Mouse (Mus musculus): ENCODE data around the gene Nfic.
"Not testable (repeated sequence)": the region's sequence is repeated elsewhere in the genome, so short reads cannot be mapped to it uniquely, and the experiment has no call there.

Nfic gene

DNA sequence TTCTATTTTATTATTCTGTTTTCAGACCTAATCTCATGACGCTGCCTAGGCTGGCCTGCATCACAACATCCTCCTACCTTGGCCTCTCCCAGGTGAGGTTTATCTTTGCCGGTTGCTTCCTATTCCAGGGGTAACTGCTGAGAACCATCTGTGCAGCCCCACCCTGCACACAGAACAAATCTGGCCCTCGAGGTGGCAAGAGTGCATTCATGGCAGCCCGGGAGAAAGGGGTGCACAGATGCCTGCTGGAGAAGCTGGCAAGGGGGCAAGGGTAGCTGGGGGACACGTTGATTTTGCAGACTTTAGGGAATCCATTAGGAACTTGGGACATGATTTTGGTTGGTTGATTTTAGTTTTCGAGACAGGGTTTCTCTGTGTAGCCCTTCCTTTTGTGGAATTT is 2.8 kb upstream of the Nfic start:
- DNase-seq, result peak; percentile 9

DNA sequence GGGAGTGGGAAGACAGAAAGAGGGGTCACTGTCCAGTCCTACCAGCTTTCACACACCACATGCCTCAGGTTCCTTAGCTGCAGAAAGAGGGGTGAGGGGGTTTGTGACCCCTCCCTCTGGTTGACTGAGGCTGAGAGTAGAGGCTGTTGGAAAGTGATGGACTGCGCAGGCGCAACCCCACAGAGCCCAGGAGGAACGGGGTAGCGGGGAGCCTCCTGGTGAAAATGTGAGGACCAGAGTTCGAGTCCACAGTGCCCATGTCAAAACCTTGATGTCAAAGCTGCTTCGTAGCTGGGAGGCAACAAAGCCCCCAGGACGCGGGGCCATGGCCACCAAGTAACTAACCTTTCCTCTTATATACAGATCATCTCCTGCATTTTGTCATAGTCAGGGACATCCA is 2.2 kb upstream of the Nfic start:
- DNase-seq, result peak; percentile 4

DNA sequence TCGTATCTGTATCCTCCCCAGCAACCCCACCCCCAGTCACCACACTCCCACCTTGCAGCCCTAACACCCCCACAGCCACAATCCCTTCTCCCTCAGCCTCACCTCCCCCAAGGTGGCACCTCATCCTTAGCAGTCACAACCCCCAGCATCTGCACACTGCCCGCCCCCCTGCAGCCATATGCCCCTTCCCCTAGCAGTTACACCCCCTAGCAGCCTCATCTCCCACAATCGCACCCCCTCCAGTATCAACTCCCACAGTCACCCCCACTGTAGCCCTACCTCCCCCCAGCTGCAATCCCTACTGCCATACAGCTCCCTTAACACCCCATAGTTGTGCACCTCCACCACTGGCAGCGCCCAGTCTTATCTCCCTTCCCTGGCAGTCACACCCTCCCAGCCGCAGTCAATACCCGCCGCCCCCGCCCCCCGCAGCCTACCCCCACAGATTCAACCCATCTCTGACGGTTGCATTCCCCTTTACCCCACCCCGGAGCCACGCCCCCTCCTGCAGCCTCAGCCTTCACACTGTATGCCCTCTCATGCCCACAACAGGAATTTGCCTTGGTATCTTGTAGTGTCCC is 1.6 kb upstream of the Nfic start:
- DNase-seq, result peak; percentile 7

DNA sequence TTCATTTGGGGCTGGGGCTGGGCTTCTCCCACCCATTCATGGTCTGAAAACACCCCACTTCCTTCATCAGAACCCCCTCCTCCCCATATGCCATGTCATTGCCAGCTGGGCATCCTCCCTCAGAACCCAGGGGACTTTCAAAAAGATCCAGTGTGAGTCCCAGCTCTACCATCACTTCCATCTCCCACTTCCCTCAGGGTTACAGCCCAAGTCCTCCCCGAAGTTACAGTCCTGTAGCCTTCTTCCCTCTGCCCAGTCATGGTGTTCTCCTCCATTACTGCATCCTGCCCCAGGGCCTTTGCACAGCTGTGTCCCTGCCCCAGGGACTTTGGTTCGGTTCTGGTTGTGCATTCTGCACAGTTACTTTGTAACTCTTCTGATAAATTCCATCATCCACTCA is 1.3 kb downstream of the Nfic start:
- no peak for DNase-seq

DNA sequence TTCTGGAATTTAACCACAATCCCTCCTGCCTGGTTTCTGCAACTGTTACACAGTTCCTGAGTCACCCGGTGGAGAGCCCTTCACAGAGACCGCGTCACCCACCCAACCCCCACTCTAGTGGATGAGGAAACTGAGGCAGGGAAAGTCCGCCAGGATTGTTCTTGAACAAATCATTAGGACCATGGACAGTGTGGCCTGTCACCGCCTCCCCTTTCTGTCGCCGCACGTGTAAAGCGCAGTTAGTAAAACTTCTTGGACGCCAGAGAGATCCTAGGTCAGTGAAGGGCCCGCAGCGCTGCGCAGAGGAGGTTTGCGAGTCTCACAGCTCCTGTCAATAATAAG is 2.5 kb downstream of the Nfic start:
- DNase-seq, result peak; percentile 2

DNA sequence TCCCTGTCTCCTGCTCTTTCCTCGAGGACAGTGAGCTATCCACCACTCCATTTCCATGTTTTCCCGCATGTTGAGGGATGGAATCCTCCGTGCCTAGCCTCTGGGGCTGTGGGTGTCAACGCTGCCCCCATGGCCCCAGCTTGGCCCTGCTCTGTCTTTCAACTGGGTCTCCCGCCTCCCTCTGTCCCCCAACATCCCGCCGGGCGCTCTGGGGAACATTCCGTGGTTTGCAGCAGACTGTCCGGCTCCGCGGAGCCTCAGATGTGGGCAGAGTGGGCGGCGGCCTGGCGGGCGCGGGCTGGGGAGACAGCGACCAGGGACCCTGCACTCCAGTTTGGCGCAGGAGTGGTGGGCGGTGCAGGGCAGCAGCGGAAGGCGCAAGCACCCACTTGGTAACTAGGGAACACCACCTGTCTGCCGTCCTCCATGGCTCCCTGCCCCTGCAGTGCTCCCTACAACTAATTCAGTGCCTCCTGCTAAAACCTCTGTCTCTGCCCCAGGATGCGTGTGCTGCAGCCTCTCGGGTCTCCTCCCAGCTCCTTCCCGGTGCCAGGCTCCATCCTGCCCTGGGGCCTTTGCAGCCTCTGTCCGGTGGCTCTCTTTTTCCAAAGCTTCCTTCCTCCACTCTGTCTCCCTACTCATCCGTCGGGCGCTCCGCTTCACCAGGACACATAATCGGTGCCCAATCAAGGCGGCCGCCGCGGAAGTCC is 3.0 kb downstream of the Nfic start:
- peak; percentile 4 for DNase-seq

DNA sequence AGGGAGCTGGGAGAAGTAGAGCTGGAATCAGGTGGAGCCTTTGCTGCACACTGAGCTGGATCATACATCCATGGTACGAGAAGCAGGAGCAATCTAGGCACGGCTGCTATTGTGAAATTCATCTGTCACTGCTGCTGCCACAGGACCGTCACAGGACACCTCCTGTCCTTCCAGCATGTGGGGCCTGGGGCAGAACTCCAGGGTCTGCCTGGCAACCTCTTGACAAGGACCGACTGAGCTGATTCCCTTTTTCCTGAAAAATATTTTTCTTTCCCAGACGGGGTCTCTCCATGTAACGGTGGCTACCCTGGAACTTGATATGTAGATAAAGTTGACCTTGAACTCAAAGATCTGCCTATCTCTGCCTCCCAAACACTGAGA is 4.1 kb downstream of the Nfic start:
- no peak for DNase-seq

DNA sequence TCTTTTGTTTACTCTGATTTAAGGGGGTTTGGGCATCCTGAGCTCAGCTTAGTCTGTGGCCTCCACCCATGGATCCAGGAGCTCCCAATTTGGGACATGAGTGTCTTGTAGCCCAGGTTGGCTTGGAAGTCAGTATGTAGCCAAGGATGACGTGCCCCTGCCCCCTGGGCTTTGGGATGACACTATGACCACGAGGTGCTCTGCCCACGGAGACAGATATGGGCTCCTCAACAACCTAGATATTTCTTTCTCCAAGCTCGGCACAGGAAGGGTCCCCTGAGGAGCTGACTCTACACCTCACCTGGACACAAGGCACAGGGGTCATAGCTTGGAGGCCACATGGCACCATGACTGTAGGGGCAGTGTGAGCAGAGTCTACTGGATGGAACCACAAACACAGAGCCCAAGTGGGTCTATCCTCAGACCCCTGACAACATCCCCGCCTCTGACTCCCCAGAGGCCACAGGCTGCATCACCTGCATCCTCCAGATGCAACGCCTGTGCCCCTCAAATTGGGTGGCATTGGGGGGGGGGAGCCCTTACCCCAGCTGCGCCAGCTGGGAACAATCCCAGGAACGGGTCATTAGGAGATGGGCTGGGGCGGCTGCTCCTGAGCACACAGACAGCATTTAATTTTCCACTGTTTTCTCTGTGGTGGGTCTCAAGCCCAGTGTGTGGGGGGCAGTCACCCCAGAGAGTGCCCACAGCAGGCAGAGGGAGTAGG is 4.6 kb downstream of the Nfic start:
- DNase-seq, result no peak

DNA sequence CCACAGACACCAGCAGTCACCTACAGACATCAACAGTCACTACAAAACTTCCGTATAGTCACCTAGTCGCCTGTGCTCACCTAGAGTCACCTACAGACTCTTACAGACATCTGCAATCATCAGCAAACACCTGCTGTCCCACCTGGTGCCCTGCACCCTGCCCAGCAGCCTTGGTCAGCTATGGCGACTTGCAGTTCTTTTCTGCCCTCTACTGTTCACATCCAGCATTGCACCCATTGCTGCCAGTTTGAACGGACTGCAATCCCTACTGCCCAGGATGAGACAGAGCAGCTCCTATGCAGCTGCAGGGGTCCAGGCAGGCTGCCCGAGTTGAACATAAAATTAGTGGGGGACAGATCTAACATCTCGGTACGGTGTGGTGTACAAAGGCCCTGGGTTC is 5.3 kb downstream of the Nfic start:
- peak; percentile 81 for DNase-seq

DNA sequence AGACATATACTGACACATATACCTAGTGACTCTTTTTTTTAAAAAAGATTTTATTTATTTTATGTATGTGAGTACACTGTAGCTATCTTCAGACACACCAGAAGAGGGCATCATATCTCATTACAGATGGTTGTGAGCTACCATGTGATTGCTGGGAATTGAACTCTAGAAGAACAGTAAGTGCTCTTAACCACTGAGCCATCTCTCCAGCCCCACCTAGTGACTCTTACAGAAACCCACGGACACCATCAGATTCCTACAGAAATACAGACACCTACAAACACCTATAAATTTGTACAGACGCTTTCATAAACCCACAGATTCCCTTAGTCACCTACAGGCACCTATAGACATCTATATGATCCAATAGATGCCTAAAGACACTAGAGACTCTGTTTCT is 9.9 kb downstream of the Nfic start:
- DNase-seq, result not testable (repeated sequence)

DNA sequence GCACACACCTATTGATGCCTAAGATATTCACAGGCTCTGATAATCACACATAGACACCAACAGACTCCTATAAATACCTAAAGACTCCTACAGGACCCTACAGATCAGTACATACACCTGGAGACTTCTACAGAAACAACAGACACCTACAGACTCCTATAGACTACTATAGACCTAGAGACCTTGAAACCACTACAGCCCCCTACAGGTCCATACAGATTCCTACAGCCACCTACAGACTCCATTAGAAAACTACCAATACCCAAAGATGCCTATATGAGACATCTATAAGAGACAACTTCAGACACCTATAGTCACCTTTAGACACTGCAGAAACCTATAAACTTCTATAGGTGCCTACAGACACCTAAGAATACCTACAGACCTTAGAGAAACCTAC is 14.4 kb downstream of the Nfic start:
- no peak for DNase-seq

DNA sequence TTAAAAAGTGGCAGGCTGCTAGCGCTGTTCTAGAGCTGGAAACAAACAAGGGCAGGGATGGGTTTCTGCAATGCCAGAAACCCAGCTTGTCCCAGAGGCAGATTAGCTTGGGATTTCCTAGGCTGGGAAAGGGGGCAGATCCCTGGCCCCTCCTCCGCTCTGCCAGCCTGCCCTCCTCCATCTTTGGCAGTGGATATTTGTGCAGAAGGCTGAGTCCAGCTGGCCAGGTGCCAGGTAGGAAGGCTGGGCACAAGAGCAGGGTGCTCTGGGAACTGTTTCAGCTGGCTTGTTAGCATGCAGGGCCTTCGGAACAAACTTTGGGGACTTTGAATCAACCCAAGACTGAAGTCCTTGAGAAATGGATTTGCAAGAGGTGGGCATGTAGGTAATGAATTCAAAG is 20.0 kb downstream of the Nfic start:
- DNase-seq, result peak; percentile 75

DNA sequence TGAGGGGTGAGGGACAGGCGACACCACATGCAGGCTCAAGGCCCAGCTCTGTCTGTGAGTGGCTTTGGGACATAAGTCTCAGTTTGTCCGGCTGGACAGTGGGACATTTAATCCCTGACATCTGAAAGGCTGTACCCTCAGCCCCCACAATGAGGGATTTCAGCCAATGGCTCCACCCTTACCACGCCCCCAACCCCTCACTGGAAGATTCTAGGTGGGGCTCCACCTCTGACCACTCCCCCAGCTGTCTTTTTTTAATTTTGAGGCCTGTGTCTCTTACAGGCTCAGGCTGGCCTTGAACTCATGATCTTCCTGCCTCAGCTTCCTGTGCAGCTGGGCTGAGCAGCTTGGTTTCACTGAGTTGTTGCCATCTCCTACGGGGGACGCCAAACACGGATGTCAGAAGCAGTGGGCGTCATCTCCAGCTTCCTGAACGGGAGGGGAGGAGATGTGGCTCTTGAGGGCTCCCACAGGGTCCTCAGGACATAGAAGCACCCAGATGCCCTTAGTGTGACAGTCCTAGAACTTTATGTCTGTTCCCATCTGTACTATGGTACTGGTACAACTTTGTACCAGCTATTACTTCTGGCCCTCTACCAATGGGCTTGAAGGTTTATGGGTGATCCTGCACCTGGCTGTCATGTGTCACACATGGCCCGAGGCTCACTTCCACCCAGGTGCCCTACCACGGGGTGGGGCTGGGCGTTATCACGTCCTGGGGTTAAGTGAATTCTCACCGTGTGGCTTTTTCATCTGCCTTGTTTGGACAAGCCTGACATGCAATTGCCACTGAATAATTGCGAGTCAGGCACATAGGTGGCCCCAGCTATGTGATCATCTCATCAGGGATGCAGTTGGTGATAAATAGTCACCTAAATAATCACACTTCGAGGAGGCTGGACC is 20.8 kb downstream of the Nfic start:
- DNase-seq, result peak; percentile 2

DNA sequence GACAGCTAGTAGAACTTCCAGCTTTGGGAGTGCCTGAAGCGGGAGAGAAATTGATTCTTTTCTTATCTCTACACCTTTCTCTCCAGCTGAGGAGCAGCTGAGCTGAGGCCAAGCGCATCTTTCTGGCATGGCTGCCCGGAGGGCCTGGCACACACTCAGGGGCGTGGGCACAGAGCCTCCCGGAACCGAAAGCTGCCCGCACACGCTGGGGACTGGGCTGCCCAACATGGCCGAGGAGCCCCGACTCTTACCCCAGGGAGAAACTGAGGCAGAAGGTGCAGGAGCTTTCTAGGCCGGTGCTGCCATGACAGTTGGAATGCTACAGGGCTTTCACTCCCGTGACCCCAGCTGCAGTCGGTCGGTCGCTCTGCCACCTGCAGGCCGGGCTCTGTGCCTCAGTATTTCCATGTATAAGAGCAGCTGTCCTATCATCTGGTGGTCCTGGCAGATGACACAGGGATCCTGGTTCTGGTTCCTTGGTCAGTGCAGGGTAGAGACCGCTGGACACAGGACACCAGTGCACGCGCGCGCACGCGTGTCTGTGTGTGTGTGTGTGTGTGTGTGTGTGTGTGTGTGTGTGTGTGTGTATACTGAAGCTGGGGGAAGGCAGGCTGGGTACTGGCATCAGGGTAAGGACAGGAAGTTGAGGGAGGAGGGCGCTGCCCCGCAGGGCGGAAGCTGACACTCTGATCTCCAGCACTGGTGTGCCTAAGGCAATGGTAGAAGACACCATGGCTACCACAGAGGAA is 21.7 kb downstream of the Nfic start:
- peak; percentile 17 for DNase-seq

DNA sequence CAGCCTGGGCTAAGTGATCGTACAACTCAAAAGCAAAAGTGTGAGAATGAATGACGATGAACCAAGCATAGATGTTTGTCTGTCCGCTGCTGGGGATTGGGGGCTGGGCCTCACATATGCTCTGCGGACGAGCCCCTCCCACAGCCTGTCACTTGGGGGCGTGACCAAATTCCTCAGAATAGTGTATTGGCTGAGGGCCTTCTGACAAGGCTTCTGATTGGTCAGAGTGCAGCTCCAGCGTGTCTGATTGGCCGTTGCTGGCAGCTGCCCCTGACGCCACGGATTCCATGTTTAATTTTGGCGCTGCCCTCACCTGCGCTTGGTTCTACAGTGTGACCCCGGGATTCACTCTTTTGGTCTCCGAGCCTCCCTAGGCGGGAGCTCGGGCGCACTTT is 22.6 kb downstream of the Nfic start:
- peak; percentile 84 for DNase-seq

DNA sequence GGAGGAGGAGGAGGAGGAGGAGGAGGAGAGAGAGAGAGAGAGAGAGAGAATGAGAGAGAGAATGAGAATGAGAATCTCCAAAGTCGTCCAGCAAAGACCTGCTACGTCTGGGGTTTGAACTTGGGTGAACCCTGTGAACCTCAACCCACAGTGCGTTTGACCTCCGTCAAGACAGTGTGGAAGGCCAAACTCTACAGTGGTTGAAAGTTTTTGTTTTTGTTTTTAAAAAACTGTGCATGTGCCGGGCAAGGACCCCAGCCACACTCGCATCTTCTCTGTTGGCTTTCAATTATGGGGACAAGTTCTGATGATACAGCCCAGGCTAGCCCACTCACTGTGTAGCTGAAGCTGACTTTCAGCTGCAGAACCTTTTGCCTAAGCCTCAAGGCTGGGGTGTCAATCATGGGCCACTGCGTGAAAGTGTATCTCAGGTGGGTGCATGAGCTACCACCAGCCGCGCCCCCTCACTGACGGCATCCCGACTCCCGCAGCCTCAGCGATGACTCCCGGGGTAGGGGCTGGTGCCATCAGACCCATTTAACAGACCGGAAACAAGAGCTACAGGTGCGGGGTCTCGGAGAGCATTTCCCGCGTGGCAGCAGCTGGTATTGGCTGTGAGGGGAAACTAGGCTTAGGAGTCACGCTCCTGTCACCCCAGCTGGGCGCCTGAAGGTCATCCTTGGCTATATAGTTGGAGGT is 23.1 kb downstream of the Nfic start:
- DNase-seq, result no peak

DNA sequence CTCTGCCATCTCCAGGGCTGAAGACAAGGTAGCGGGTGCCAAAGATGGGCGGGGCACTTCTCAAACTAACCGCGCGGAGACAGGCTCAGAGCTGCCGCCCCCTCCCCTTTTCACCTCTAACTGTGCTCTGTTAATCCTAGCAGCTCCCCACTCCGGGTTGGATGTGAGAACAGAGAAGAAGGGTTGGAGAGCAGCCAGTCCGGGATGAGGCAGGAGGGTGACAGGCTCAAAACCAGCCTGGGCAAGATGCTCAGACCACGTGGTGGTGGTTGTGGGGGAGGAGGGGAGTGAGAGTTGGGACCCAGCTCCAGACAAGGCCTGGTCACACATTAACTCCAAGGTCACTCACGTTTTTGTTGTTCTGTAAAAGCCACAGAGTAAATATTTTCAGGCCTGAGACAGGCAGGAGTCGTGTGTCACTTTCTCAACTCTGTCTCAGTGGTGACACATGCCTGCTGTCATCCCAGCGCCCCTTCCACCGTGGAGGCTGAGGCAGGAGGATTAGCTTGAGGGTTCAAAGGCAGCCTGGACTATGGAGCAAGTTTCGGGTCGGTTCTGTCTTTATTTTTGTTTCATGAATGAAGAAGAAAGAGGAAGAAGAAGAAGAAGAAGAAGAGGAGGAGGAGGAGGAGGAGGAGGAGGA is 23.8 kb downstream of the Nfic start:
- DNase-seq, result peak; percentile 50

DNA sequence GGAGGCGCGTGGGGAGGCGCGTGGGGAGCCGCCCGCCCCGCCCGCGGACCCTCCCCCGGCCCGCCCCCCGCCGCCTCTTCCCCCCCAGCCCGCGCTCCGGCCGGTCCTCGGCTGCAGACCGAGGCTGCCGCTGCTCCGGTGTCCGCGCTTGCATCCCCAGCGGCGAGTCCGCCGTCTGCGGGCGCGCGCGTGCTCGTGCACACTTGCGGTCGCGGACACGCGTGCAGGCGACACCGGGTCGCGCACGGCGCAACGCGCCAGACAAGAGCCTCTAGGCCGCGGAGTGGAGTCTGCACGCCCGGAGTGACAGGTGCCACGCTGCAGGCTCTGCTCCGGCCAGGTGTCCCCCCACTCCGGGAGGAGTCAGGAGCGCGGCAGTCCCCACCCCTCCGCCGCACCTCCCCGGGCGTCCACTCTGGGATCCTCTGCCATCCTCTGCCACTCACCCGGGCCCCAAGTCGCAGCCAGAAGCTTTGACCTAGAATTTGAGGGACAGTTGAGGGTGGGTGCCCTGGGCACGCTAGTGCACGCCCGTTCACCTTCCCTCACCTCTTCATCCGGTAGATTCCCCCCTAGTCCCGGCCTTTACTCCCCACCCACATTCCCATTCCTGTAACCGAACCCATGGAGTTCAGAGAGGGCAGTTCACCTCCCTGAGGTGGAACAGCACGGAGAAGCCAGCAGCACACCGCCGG is 24.5 kb downstream of the Nfic start:
- DNase-seq, result peak; percentile 74

DNA sequence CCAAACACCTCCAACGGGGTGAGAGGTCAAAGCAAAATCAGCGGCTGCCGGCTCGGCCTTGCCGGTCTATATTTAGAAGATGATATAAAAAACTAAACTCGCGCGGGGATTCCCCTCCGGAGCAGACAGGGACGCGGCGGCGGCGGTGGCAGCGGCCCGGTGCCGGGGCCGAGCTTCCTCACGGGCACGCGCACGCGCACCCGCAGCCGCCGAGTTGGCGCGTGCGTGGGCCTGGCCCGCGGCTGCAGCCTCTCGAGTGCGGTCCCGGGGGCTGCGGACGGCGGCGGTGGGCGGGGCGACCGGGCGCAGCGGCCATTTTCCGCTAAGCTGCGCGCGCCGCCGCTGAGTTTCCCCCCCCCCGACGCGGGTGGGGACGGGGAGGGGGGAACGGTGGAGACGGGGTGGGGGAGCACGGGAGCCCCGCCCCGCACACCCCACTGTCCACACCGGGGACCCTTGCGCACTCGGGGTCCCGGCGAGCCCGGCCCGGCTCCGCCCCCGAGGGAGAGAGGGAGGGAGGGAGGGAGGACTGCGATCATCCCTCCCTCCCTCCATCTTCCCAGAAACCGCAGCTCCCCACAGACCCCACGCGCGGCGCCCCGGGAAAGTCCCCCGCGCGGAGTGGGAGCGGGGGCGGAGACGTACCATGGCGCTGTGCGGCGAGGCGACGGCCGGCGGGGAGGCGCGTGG is 25.1 kb downstream of the Nfic start:
- peak; percentile 80 for DNase-seq

DNA sequence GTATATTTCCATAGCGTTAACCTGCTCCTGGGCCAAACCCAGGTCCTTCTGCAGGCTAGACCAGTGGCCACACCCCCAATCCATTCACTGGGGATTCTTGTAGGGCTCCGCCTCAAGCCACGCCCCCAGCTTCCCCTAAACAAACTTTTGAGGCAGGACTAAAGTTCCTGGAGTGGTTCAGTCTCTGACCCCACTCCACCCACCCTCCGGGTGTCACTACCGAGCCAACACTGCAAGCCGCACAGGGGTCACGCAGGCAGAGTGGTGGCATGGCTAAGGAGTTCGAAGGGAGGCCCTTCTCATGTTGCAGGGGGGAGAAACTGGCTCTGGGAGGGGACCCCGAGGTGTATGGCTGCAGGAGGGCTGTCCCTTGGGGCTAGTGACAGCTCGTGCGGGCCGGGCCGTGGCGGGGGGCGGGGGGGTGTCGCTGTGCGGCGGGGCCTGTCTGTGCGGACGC is 25.8 kb downstream of the Nfic start:
- peak; percentile 51 for DNase-seq

Data from right cerebral cortex, postnatal 4 days (tissue).